Mouse (Mus musculus) liver, embryonic 14.5 days (tissue): ENCODE measurements around the gene Ppargc1a.

ENCODE experiments used
- CTCF ChIP-seq: IDR thresholded peaks from 2 replicates; pipeline ENCODE4 v1.5.1; 2016; ENCODE audit warnings: antibody characterized with exemption, low read depth, control low read depth
- EP300 ChIP-seq: IDR thresholded peaks from 2 replicates; pipeline ENCODE4 v1.6.1; 2016; ENCODE audit warnings: antibody characterized with exemption, low read depth

- TF ChIP-seq CTCF: no peak
- TF ChIP-seq EP300: no peak
These were observed 83.8 kb downstream of the Ppargc1a start for GRCm38 (mm10) chr5:51483768-51484167.
